Mouse (Mus musculus): ENCODE results near the gene Wfs1. TPM values are rescaled to one million over a fixed set of nuclear protein-coding genes. Genes with fewer than 3 reads are reported as not detected.

Gene Wfs1
- polyA plus RNA-seq, 1 experiment from 2014 or later: 7.8 TPM

DNA sequence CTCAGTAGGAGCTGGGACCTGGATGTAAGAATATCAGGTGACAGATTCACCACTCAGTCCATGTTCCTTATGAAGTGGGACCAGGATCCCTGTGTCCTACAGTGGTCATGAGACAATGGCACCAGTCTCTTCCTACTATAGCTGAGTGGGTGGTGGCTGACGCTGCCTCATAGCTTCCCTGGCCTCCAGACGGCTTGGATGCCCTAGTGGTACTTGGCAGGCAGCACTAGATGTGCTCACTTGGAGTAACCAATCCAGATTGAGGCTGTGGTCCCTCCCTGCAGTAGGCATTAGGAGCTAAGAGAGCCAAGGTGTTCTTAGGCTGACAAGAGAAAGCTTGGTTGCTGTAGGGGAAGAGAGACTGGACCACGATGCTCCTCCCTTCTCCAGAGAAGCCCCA lies 59.6 kb downstream of the Wfs1 start:
- 77% methylated on average over 3 of the region's 3 CpGs for WGBS (ENCODE audit: missing documents)
- H3K27ac ChIP-seq: no peak overlapping the region
- no peaks in the 10 kb centered on the region for H3K79me2 ChIP-seq (ENCODE audit: inconsistent target)
- H3K4me3 ChIP-seq (ENCODE audit: inconsistent target): no peak overlapping the region
- no peaks in the 10 kb centered on the region for H3K36me3 ChIP-seq (ENCODE audit: inconsistent target)

DNA sequence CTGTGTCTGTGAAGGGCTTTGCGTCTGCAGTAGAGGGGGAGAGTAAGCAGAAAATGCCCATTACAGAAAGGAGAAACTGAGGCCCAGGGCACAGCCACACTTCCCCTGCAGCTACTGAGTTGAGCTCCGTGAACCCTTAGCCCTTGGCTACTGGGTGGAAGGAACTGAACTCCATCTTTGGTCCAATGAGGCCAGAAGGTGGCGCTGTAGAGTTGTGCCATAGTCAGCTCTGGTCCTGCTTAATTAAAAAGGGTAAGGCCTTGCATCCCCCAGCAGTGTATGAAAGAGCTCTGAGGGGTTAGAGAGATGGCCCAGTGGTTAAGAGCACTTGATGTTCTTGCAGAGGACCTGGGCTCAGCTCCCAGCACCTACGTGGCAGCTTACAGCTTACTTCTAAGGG lies 60.3 kb downstream of the Wfs1 start:
- H3K4me3 ChIP-seq (ENCODE audit: inconsistent target): no peak overlapping the region
- no peaks in the 10 kb centered on the region for H3K79me2 ChIP-seq (ENCODE audit: inconsistent target)
- no peaks in the 10 kb centered on the region for H3K36me3 ChIP-seq (ENCODE audit: inconsistent target)
- 58% methylated on average over 4 of the region's 4 CpGs for WGBS (ENCODE audit: missing documents)
- no peak overlapping the region for H3K27ac ChIP-seq

DNA sequence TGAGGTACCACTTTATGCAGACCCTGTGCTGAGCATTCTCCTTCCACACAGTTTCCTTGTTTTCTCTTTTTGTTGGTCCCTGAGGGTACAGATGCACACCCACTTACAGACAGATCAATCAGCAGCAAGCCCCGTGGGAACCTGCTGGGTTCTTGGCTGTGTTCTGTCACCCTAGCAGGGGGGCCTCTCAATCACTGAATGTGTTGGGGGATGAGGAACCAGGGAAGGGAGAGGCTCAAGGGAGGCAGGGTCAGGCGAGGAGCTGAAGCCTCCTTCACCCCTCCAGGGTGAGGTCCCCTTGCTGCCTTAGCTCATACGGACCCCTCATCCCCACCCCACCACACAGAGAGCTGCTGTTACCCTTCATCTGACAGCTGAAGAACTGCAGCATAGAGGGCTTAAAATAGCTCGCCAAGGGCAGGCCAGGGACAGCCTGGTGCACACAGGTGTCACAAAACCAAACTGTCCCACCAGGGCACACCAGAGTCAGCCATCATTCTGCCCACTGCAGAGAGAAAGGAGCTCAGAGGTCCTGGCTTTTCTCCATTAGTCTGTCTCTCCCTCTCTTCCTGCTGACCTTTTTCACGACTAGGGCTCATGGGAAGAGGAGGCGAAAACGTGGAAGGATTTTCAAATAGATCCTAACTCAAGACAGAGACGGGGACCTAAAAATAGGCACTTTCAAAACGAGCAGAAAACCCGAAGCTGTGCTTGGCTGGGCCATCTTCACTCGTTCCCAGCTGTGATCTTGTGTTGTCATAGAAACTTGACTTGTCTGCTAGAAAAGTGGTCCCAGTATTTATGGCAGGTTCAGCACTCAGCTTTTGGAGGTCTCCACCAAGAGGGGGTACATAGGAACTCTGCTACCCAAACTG lies 64.9 kb downstream of the Wfs1 start:
- Histone ChIP-seq H3K27ac (no peak overlapping the region), H3K4me3 (ENCODE audit: inconsistent target) (no peak overlapping the region), H3K36me3 (ENCODE audit: inconsistent target) (no peaks in the 10 kb centered on the region), H3K79me2 (ENCODE audit: inconsistent target) (no peaks in the 10 kb centered on the region)
- 47% methylated on average over 11 of the region's 11 CpGs for WGBS (ENCODE audit: missing documents)

DNA sequence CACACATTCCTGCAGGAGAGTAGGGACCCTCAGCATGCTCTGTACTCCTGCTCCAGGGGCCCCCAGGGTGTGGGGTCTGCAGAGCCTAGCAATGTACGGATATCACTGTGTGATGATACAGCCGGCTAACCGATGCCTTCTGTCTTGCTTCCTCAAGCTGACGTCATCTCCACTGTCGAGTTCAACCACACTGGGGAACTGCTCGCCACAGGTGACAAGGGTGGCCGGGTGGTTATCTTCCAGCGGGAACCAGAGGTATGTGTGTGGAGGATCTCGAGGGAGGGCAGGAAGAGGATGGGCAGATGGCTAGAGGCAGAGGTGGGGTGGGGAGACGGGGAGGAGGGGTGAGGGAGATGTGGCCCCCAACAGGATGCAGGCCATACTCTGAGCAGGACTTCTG lies 66.2 kb downstream of the Wfs1 start:
- no peaks in the 10 kb centered on the region for H3K36me3 ChIP-seq (ENCODE audit: inconsistent target)
- no peaks in the 10 kb centered on the region for H3K79me2 ChIP-seq (ENCODE audit: inconsistent target)
- 33% methylated on average over 10 of the region's 10 CpGs for WGBS (ENCODE audit: missing documents)
- no peak overlapping the region for H3K4me3 ChIP-seq (ENCODE audit: inconsistent target)
- no peak overlapping the region for H3K27ac ChIP-seq

DNA sequence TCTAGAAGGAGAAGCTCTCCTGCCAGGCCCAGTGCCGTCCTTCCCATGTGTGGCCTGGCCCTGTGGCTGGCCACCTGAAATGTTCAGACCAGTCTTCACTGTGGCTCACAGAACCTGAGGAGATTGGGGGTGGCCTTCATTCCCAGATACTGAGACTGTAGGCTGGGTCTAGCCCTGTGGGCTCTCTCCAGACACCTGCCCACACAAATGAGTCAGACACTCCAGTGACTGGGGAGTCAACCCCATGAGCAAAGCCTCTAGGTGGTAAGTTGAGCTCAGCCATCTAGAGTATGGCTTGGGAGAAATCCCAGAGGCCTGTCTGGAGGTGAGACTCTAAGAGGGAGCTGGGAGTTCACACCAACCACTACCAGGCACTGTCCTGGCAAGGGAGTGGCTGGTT lies 67.1 kb downstream of the Wfs1 start:
- Histone ChIP-seq H3K79me2 (ENCODE audit: inconsistent target) (no peaks in the 10 kb centered on the region), H3K36me3 (ENCODE audit: inconsistent target) (no peaks in the 10 kb centered on the region), H3K27ac (no peak overlapping the region), H3K4me3 (ENCODE audit: inconsistent target) (no peak overlapping the region)
- WGBS (ENCODE audit: missing documents): 100% methylated on average over 1 of the region's 1 CpGs

DNA sequence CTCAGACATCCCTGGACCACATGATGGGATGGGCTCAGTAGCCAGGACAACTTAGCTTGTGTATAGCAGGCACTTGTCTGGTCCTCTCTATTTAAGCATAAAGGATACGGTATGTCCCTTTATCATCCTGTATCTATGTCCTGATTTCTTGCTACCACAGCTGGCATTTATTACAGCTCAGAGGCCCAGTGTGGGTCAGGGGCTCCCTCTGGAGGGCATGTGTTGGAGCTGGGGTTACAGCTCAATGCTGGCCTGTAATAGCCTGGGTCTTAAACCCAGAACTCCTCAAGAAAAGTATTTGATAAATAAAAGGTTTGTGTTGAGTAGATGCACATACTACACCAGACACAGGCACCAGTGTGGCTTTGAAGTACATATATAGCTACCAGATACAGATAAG lies 68.9 kb downstream of the Wfs1 start:
- Histone ChIP-seq H3K4me3 (ENCODE audit: inconsistent target) (no peak overlapping the region), H3K79me2 (ENCODE audit: inconsistent target) (no peaks in the 10 kb centered on the region), H3K27ac (no peak overlapping the region), H3K36me3 (ENCODE audit: inconsistent target) (no peaks in the 10 kb centered on the region)
- 63% methylated on average over 1 of the region's 1 CpGs for WGBS (ENCODE audit: missing documents)

DNA sequence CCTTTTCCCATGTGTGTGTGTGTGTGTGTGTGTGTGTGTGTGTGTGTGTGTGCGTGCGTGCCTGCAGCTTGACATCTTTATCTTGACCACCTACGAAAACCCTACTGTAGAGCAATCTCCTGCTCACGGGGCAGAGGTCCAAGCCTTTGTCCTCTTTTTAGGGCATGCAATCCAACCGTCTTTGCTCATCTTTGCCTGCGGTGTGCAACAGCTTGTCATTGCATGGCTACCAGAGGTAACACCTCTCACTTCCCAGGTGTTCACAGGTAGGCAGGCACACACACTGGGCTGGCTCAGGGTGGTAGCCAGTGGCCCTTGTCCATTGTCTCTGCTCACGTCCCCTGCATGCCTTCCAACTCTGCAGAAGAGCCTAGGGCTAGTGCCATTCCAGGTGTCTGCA lies 71.0 kb downstream of the Wfs1 start:
- no peak overlapping the region for H3K4me3 ChIP-seq (ENCODE audit: inconsistent target)
- H3K36me3 ChIP-seq (ENCODE audit: inconsistent target): no peaks in the 10 kb centered on the region
- H3K79me2 ChIP-seq (ENCODE audit: inconsistent target): no peaks in the 10 kb centered on the region
- H3K27ac ChIP-seq: no peak overlapping the region
- 83% methylated on average over 7 of the region's 7 CpGs for WGBS (ENCODE audit: missing documents)

DNA sequence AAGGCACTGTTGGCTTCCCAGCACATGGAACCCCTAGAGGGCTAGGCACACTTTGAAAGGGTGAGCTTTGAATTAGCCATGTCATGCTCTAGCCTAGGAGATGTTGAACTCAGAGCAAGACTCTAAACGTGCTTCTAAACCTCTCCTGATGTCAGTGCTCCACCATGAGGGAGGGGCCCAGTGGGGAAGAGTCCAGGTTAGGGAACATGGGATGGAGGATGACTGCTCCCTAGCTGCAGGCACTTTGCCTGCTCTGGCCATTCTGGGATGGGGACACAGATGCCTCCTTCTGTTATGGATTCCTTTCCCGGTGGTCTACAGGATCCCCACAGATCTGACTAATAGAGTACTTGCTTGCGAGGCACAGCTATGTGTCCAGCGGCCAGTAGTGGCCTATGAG lies 71.8 kb downstream of the Wfs1 start:
- H3K79me2 ChIP-seq (ENCODE audit: inconsistent target): no peaks in the 10 kb centered on the region
- no peaks in the 10 kb centered on the region for H3K36me3 ChIP-seq (ENCODE audit: inconsistent target)
- WGBS (ENCODE audit: missing documents): 87% methylated on average over 4 of the region's 4 CpGs
- no peak overlapping the region for H3K4me3 ChIP-seq (ENCODE audit: inconsistent target)
- no peak overlapping the region for H3K27ac ChIP-seq

DNA sequence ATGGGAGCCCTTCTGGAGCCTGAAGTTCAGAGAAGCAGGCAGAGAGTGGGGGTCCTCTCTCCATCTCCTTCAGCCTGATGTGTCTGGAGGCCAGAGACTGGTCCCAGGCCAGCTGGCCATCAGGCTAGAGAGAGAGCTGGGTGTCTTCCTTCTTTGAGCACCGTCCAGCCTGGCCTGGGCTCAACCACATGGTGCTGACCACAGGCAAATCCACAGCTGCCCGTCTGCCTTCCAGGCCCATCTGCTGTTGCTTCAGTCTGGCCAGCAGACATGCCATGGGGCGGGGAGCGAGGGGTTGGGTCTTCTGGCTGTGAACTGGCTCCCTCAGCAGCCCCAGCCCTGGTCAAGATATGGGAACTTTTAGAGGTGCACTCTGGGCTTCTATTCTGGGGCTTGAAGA lies 72.4 kb downstream of the Wfs1 start:
- whole genome bisulfite sequencing (ENCODE audit: missing documents): 84% methylated on average over 4 of the region's 4 CpGs
- no peaks in the 10 kb centered on the region for H3K36me3 ChIP-seq (ENCODE audit: inconsistent target)
- no peak overlapping the region for H3K27ac ChIP-seq
- H3K79me2 ChIP-seq (ENCODE audit: inconsistent target): no peaks in the 10 kb centered on the region
- H3K4me3 ChIP-seq (ENCODE audit: inconsistent target): no peak overlapping the region

Other genes starting within 250 kb of the Wfs1 start
- gene Bloc1s4, start 240.6 kb downstream of the Wfs1 start, polyA plus RNA-seq (2018): 6.8 to 19.4 TPM (median 17.0 TPM) in 3 replicates
- 220 to 289 TPM (median 288 TPM) in 3 replicates for gene Mrfap1, start 192.4 kb downstream of the Wfs1 start, polyA plus RNA-seq (2018)
- 128 to 211 TPM (median 192 TPM) in 3 replicates for gene Man2b2, start 158.6 kb downstream of the Wfs1 start, polyA plus RNA-seq (2018)
- gene Ppp2r2c, start 120.7 kb downstream of the Wfs1 start, polyA plus RNA-seq (2018): not detected in 3 replicates
- not detected in 3 replicates for gene Gm1043, start 96.2 kb upstream of the Wfs1 start, polyA plus RNA-seq (2018)